Mouse (Mus musculus) hindbrain, postnatal 0 days (tissue): ENCODE results near the gene Tmem88. TPM values are rescaled to one million over a fixed set of nuclear protein-coding genes. Genes with fewer than 3 reads are reported as not detected.
A peak's percentile ranks its signal among the peaks of the same experiment; 100 is the strongest.

ENCODE experiments used
- ATAC-seq: fragments of 200-750 bp; cut with Nextera tagmentation; 2 replicates; pipeline ENCODE4 v1.8.0; 2017; ENCODE audit warnings: mild to moderate bottlenecking, moderate TSS enrichment, moderate library complexity
- DNase-seq: peaks from one replicate; pipeline ENCODE4 v3.0.0-alpha.2; 2015; ENCODE audit warnings: low spot score
- H3K27ac ChIP-seq: fragments of 300-500 bp; sonication (generic); 2 replicates; pipeline ENCODE4 v1.5.1; 2014; ENCODE audit warnings: mild to moderate bottlenecking
- H3K27me3 ChIP-seq: fragments of 300-500 bp; sonication (generic); 2 replicates; pipeline ENCODE4 v1.6.1; 2014; ENCODE audit warnings: low read length, mixed read lengths; ENCODE audit not compliant: insufficient read depth
- H3K36me3 ChIP-seq: fragments of 300-500 bp; sonication (generic); 2 replicates; pipeline ENCODE4 v1.6.1; 2014; ENCODE audit warnings: low read length, mixed read lengths; ENCODE audit not compliant: insufficient read depth
- H3K4me1 ChIP-seq: fragments of 300-500 bp; sonication (generic); 2 replicates; pipeline ENCODE4 v1.6.1; 2014; ENCODE audit warnings: antibody characterized with exemption, low read length, mixed read lengths; ENCODE audit not compliant: insufficient read depth
- H3K4me2 ChIP-seq: fragments of 300-500 bp; sonication (generic); 2 replicates; pipeline ENCODE4 v1.6.1; 2014; ENCODE audit warnings: low read depth, mild to moderate bottlenecking, low read length, moderate library complexity, mixed read lengths
- H3K4me3 ChIP-seq: fragments of 300-500 bp; sonication (generic); 2 replicates; pipeline ENCODE4 v1.5.1; 2014; ENCODE audit warnings: low read length
- H3K9ac ChIP-seq: fragments of 300-500 bp; sonication (generic); replicated peaks from 2 replicates; pipeline ENCODE4 v1.6.1; 2014; ENCODE audit warnings: mild to moderate bottlenecking, low read length, moderate library complexity, mixed read lengths
- H3K9me3 ChIP-seq: fragments of 300-500 bp; sonication (generic); 2 replicates; pipeline ENCODE4 v1.6.1; 2016; ENCODE audit warnings: low read length, mixed read lengths
- CTCF ChIP-seq: IDR thresholded peaks from 2 replicates; pipeline ENCODE4 v1.5.1; 2016; ENCODE audit warnings: antibody characterized with exemption, control low read depth, low read depth
- WGBS: fragments of 180-500 bp; shearing (Covaris S2); extraction: QIAGEN DNeasy Blood & Tissue Kit; methylation state at CpG from one replicate; pipeline ENCODE4 v1.1.7; 2014; 5-methylcytosine and 5-hydroxymethylcytosine counted together
- polyA plus RNA-seq: library from polyadenylated mRNA; unstranded; fragments of >200 nt; fragmentation: Nextera tagmentation; extraction: Ambion mirVana; gene quantifications from 2 replicates; pipeline ENCODE4 v1.2.1, GENCODE M21; 2015
- total RNA-seq: library from RNA; depleted of rRNA; stranded (reverse); fragments of >200 nt; gene quantifications from 2 replicates; pipeline ENCODE4 v1.2.3, GENCODE M21; 2014

Tmem88 gene
- total and polyA plus RNA-seq, 2 experiments from 2014 or later = 3.8 to 8.7 TPM

GRCm38 (mm10) chr11:69430631-69431030 is 32.6 kb upstream of the Tmem88 start:
- H3K4me3 ChIP-seq = no peak overlapping the region
- no peak overlapping the region for H3K9ac ChIP-seq
- no peaks in the 10 kb centered on the region for H3K9me3 ChIP-seq
- no peaks in the 10 kb centered on the region for H3K36me3 ChIP-seq
- H3K4me1 ChIP-seq = no peaks in the 10 kb centered on the region
- TF ChIP-seq CTCF = no peak
- no peak for ATAC-seq
- no peak overlapping the region for H3K4me2 ChIP-seq
- H3K27me3 ChIP-seq = no peaks in the 10 kb centered on the region
- 87% methylated on average over 15 of the region's 15 CpGs for WGBS
- DNase-seq = no peak
- no peak overlapping the region for H3K27ac ChIP-seq

- Histone ChIP-seq H3K9me3 (no peaks in the 10 kb centered on the region), H3K4me3 (no peak overlapping the region), H3K27me3 (no peaks in the 10 kb centered on the region), H3K36me3 (no peaks in the 10 kb centered on the region), H3K4me1 (no peaks in the 10 kb centered on the region), H3K27ac (no peak overlapping the region), H3K4me2 (no peak overlapping the region), H3K9ac (no peak overlapping the region)
- 31% methylated on average over 2 of the region's 2 CpGs for WGBS
- TF ChIP-seq CTCF = no peak
- DNase-seq (peak; percentile 23), ATAC-seq (no peak)
Observed at GRCm38 (mm10) chr11:69429313-69429712, 31.3 kb upstream of the Tmem88 start.

GRCm38 (mm10) chr11:69428751-69429150 is 30.7 kb upstream of the Tmem88 start:
- no peak for ATAC-seq

GRCm38 (mm10) chr11:69426246-69426645 is 28.2 kb upstream of the Tmem88 start:
- H3K27me3 ChIP-seq = peaks cover 7% of the 10 kb centered on the region
- DNase-seq (no peak), ATAC-seq (no peak)
- H3K9ac ChIP-seq = no peak overlapping the region
- no peak for TF ChIP-seq CTCF
- 79% methylated on average over 2 of the region's 2 CpGs for WGBS
- H3K4me2 ChIP-seq = no peak overlapping the region
- H3K9me3 ChIP-seq = no peaks in the 10 kb centered on the region
- no peaks in the 10 kb centered on the region for H3K4me1 ChIP-seq
- no peaks in the 10 kb centered on the region for H3K36me3 ChIP-seq
- H3K4me3 ChIP-seq = no peak overlapping the region
- no peak overlapping the region for H3K27ac ChIP-seq

More at GRCm38 (mm10) chr11:69428751-69429150, 30.7 kb upstream of the Tmem88 start:
- H3K9me3 ChIP-seq = no peaks in the 10 kb centered on the region
- 35% methylated on average over 4 of the region's 4 CpGs for WGBS
- H3K4me1 ChIP-seq = no peaks in the 10 kb centered on the region
- no peak for DNase-seq
- no peak overlapping the region for H3K9ac ChIP-seq
- H3K27me3 ChIP-seq = no peaks in the 10 kb centered on the region
- H3K4me3 ChIP-seq = no peak overlapping the region
- no peak for TF ChIP-seq CTCF
- no peak overlapping the region for H3K27ac ChIP-seq
- H3K4me2 ChIP-seq = no peak overlapping the region
- H3K36me3 ChIP-seq = no peaks in the 10 kb centered on the region

- Histone ChIP-seq H3K27me3 (peaks cover 7% of the 10 kb centered on the region), H3K4me3 (no peak overlapping the region), H3K36me3 (no peaks in the 10 kb centered on the region), H3K9me3 (no peaks in the 10 kb centered on the region), H3K27ac (no peak overlapping the region), H3K4me1 (peaks cover 10% of the 10 kb centered on the region), H3K9ac (no peak overlapping the region), H3K4me2 (no peak overlapping the region)
- no peak for ATAC-seq
- TF ChIP-seq CTCF = no peak
- WGBS = 77% methylated on average over 6 of the region's 6 CpGs
- no peak for DNase-seq
Observed at GRCm38 (mm10) chr11:69423885-69424284, 25.9 kb upstream of the Tmem88 start.

GRCm38 (mm10) chr11:69422842-69423241 is 24.8 kb upstream of the Tmem88 start:
- no peak for ATAC-seq

GRCm38 (mm10) chr11:69421131-69421977 is 23.3 kb upstream of the Tmem88 start:
- no peak for ATAC-seq
- WGBS = 11% methylated on average over 25 of the region's 25 CpGs

More at GRCm38 (mm10) chr11:69422842-69423241, 24.8 kb upstream of the Tmem88 start:
- no peak for TF ChIP-seq CTCF
- Histone ChIP-seq H3K4me3 (no peak overlapping the region), H3K9me3 (no peaks in the 10 kb centered on the region), H3K36me3 (no peaks in the 10 kb centered on the region), H3K27ac (no peak overlapping the region), H3K27me3 (peaks cover 7% of the 10 kb centered on the region), H3K4me1 (peaks cover 10% of the 10 kb centered on the region), H3K4me2 (no peak overlapping the region), H3K9ac (no peak overlapping the region)
- DNase-seq = no peak
- WGBS = 93% methylated on average over 10 of the region's 10 CpGs

More at GRCm38 (mm10) chr11:69421131-69421977, 23.3 kb upstream of the Tmem88 start:
- DNase-seq = no peak
- Histone ChIP-seq H3K4me1 (peaks cover 15% of the 10 kb centered on the region), H3K27me3 (peaks cover 7% of the 10 kb centered on the region), H3K27ac (no peak overlapping the region), H3K4me3 (peak overlapping the region; percentile 67; the same call in 1 of the 2 replicates), H3K4me2 (peak overlapping the region; percentile 98; the same call in 1 of the 2 replicates), H3K9ac (no peak overlapping the region), H3K36me3 (no peaks in the 10 kb centered on the region), H3K9me3 (no peaks in the 10 kb centered on the region)
- 0 out of 2 replicates have a peak, but pooled peaks have one; percentile 8 for TF ChIP-seq CTCF
